Mouse (Mus musculus): Measurements from ENCODE around the gene Rac1. TPM values are rescaled to one million over a fixed set of nuclear protein-coding genes. Genes with fewer than 3 reads are reported as not detected.

Rac1 gene
- polyA plus RNA-seq, 1 experiment from 2014 or later: 431 TPM

DNA sequence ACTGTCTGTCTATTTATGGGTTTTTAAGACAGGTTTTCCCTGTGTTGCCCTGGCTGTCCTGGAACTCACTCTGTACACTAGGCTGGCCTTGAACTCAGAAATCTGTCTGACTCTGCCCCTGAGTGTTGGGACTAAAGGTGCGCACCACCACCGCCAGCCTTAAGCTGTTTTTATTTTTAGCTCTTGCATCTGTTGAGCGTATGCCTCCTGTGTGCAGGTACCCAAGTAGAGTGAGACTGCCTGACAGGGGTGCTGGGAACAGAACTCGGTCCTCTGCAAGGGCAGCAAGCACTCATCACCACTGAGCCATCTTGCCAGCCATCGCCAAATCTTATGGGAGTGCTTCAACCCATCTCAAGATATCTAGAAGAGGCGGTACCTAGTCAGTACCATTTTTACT, 51.8 kb downstream of the Rac1 start:
- Histone ChIP-seq H3K4me1 (peaks cover 8% of the 10 kb centered on the region), H3K4me3 (no peak overlapping the region), H3K27me3 (ENCODE audit: insufficient read depth, poor library complexity, severe bottlenecking) (no peaks in the 10 kb centered on the region), H3K36me3 (peaks cover 81% of the 10 kb centered on the region), H3K27ac (no peak overlapping the region), H3K9me3 (no peaks in the 10 kb centered on the region)
- 92% methylated on average over 6 of the region's 6 CpGs for WGBS
- peak; percentile 42 for DNase-seq (ENCODE audit: low spot score)

DNA sequence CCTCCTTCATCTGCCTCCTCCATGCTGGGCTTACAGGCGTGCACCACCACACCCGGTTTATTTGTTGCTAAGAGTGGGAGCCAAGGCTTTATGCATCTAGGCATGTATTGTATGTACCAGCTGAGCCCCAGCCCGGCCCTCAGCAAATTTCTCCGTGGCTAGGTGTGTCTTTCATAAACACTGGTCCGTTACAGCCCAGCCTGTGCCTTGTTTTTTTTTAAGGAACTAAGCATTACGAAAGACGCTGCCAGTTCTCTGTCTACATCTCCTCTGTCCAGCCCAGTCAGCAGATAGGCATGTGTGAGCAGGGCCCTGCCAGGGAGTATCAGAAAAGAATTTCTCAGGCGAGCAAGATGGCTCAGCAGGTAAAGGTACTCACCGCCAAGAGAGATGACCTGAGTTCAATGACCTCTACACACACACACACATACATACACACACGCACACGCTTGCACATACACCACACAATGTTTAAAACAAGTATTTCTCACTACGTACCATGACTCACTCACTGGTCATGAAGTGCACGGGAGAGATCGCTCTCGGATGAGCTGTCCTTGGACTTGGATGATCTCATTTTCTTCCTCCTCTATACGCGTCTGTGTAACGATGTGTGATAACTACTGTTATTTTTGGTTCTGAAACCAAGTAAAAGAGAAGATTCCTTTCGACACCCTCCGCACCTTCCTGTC, 52.5 kb downstream of the Rac1 start:
- peak; percentile 70 for DNase-seq (ENCODE audit: low spot score)
- Histone ChIP-seq H3K4me1 (peaks cover 11% of the 10 kb centered on the region), H3K9me3 (no peaks in the 10 kb centered on the region), H3K4me3 (no peak overlapping the region), H3K27me3 (ENCODE audit: insufficient read depth, poor library complexity, severe bottlenecking) (no peaks in the 10 kb centered on the region), H3K36me3 (peaks cover 78% of the 10 kb centered on the region), H3K27ac (no peak overlapping the region)
- WGBS: 84% methylated on average over 20 of the region's 20 CpGs

DNA sequence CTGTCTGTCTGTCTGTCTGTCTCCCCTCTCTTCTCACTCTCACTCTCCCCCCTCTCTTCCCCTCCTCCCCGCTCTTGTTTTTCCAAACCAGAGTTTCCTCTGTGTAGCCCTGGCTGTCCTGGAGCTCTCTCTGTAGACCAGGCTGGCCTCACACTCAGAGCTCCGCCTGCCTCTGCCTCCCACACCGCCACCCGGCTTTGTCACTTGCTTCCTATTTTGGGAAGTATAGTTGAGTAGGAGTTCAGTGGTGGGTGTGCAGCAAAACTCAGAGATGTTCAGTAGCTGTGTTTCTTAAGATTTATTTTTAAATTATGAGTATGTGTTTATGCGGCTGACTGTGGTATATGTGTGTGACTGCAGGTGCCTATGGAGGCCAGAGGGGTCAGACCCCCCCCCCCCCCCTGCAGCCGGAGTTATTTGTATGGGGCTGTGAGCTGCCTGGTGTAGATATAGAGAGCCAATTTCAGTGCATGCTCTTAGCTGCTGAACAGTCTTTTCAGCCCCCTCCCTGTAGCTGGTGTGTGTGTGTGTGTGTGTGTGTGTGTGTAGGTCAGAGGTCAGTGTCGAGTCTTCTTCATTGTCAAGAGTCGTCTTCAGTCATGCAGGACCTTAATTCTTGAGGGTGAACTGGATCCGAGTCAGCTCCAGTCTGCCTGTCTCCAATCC, 55.8 kb downstream of the Rac1 start:
- WGBS: 85% methylated on average over 9 of the region's 9 CpGs
- Histone ChIP-seq H3K27ac (peak overlapping the region; percentile 66; the same call in 1 of the 2 replicates), H3K36me3 (peaks cover 71% of the 10 kb centered on the region), H3K4me3 (no peak overlapping the region), H3K9me3 (no peaks in the 10 kb centered on the region), H3K27me3 (ENCODE audit: insufficient read depth, poor library complexity, severe bottlenecking) (no peaks in the 10 kb centered on the region), H3K4me1 (peaks cover 11% of the 10 kb centered on the region)
- peak; percentile 58 for DNase-seq (ENCODE audit: low spot score)

DNA sequence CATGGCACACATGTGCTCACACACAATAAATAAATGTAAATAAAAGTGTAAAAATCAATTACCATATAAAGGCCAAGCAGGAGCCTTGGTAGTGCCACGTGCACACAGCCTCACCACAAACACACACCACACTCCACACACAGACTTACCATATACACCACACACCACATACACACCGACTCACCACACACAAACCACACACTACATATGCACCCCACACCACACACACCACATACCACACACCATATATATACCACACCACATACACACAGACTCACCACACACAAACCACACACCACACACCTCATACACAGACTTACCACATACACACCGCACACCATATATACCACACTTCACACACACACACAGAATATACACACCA, 56.7 kb downstream of the Rac1 start:
- Histone ChIP-seq H3K4me3 (no peak overlapping the region), H3K27ac (peak overlapping the region; percentile 66), H3K9me3 (no peaks in the 10 kb centered on the region), H3K4me1 (peaks cover 11% of the 10 kb centered on the region), H3K27me3 (ENCODE audit: insufficient read depth, poor library complexity, severe bottlenecking) (no peaks in the 10 kb centered on the region), H3K36me3 (peaks cover 66% of the 10 kb centered on the region)
- peak; percentile 71 for DNase-seq (ENCODE audit: low spot score)
- WGBS: 90% methylated on average over 3 of the region's 3 CpGs

DNA sequence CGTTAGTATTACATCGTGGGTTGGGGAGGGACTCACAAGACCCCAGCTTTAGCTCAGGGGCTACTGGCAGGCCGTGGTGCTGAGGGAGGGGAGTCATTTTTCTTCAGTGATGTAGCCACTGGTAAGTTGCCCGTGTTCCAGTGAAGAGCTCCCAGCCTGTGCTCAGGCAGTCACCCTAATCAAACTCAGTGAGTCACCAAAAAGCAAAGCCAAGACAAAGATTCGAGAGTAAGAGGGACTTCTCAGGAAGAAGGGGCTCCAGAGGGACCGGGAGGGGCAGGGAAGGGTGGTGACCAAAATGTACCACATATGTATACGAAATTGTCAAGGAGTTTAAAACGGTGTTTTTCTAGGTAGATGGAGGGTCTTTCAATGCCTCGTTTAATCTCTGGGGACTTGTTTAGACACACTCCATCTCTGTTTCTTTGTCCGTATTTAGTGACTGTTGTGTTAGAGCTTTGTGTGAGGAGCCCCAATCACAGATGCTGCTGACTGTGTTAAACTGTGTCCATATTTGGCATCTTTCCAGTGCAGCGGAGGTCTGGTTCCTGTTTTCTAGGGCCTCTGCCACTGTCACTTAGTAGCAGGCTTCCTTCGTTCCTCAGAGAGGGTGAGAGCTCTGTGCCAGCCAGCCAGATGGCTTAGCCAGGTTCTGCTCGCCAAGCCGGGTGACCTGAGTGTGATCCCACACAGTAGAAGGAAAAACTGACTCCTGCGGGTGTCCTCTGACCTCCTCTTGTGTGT, 57.2 kb downstream of the Rac1 start:
- peak; percentile 77 for DNase-seq (ENCODE audit: low spot score)

DNA sequence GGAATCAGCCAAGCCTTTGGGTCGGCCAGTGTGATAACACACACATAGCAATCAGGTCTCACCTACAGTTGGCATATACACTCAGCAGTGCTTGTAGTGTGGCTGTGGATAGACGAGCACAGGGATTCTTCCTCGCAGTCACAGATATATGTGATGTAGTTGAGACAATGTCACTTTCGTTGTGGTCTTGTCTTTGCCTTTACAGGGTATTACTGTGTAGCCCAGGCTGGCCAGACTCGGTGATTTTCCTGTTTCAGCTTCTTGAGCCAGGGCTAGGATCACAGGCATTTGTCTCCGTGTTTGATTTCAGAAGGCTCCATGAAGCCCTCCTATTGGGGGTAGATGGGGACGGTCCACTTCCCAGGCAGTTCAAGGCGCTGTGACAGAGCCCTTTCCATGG, 58.2 kb downstream of the Rac1 start:
- no peaks in the 10 kb centered on the region for H3K9me3 ChIP-seq
- H3K36me3 ChIP-seq: peaks cover 51% of the 10 kb centered on the region
- H3K4me1 ChIP-seq: peaks cover 20% of the 10 kb centered on the region; the same call in 1 of the 2 replicates
- no peak overlapping the region for H3K4me3 ChIP-seq
- WGBS: 88% methylated on average over 8 of the region's 8 CpGs
- H3K27me3 ChIP-seq (ENCODE audit: insufficient read depth, poor library complexity, severe bottlenecking): no peaks in the 10 kb centered on the region
- peak; percentile 54 for DNase-seq (ENCODE audit: low spot score)
- no peak overlapping the region for H3K27ac ChIP-seq

More for the DNA sequence above, 57.2 kb downstream of the Rac1 start:
- no peaks in the 10 kb centered on the region for H3K9me3 ChIP-seq
- peaks cover 61% of the 10 kb centered on the region for H3K36me3 ChIP-seq
- H3K4me3 ChIP-seq: no peak overlapping the region
- H3K27me3 ChIP-seq (ENCODE audit: insufficient read depth, poor library complexity, severe bottlenecking): no peaks in the 10 kb centered on the region
- peak overlapping the region; percentile 66 for H3K27ac ChIP-seq
- H3K4me1 ChIP-seq: peaks cover 13% of the 10 kb centered on the region
- WGBS: 59% methylated on average over 15 of the region's 15 CpGs

DNA sequence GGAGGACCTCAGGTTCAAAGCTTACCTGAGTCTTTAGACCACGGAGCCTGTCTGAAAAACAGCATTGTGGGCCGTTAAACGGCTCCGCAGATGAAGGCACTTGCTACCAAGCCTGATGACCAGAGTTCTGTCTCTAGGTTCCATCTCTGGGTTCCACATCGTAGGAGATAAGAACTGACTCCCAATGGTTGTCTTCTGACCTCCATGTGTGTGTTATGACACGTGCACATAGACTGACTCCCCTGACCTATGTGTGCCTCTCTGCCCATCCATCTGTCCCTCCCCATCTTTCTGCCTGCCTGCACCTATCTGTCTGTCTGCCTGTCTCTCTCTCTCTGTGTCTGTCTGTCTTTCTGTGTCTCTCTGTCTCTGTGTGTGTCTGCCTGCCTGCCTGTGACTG, 59.9 kb downstream of the Rac1 start:
- 91% methylated on average over 6 of the region's 6 CpGs for WGBS
- no peak overlapping the region for H3K4me3 ChIP-seq
- no peaks in the 10 kb centered on the region for H3K27me3 ChIP-seq (ENCODE audit: insufficient read depth, poor library complexity, severe bottlenecking)
- H3K9me3 ChIP-seq: no peaks in the 10 kb centered on the region
- H3K4me1 ChIP-seq: peaks cover 26% of the 10 kb centered on the region
- peaks cover 34% of the 10 kb centered on the region for H3K36me3 ChIP-seq
- DNase-seq (ENCODE audit: low spot score): peak; percentile 51
- no peak overlapping the region for H3K27ac ChIP-seq

DNA sequence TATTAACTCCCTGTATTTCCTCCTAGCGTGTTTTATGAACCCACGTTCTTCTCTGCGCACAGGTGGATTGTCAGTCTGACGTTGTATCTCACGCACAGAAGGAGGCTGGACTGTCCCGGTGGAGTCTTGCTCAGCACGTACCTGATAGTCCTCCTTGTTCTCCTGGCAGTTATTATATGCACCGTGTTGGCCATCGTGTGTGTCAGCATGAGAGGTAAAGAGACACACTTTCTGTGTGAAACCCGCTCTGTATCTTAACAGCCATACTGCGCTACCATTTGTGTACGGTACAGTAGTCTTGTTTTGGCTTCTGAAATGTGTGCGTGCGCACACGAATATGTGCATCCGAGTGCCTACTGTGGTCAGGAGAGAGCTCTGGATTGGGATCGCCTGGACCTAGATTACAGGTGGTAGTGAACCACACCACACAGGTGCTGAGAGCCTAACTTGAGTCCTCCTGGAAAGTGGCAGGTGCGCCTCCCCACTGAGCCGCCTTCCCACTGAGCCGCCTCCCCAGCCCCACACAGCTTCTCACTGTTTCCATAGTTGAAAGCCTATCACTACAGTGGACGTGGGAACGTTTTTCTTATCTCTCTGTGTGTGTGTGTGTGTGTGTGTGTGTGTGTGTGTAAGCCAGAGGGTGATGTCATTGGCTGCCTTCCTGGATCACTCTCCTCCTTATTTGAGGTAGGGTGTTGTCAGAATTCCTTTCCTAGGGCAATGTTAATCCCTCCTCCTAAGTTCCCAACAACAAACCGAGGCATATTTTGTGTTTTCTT, 60.8 kb downstream of the Rac1 start:
- Histone ChIP-seq H3K4me1 (peaks cover 26% of the 10 kb centered on the region), H3K4me3 (no peak overlapping the region), H3K36me3 (peaks cover 27% of the 10 kb centered on the region), H3K27ac (no peak overlapping the region), H3K27me3 (ENCODE audit: insufficient read depth, poor library complexity, severe bottlenecking) (no peaks in the 10 kb centered on the region), H3K9me3 (no peaks in the 10 kb centered on the region)
- DNase-seq (ENCODE audit: low spot score): peak; percentile 61
- 86% methylated on average over 23 of the region's 23 CpGs for WGBS

DNA sequence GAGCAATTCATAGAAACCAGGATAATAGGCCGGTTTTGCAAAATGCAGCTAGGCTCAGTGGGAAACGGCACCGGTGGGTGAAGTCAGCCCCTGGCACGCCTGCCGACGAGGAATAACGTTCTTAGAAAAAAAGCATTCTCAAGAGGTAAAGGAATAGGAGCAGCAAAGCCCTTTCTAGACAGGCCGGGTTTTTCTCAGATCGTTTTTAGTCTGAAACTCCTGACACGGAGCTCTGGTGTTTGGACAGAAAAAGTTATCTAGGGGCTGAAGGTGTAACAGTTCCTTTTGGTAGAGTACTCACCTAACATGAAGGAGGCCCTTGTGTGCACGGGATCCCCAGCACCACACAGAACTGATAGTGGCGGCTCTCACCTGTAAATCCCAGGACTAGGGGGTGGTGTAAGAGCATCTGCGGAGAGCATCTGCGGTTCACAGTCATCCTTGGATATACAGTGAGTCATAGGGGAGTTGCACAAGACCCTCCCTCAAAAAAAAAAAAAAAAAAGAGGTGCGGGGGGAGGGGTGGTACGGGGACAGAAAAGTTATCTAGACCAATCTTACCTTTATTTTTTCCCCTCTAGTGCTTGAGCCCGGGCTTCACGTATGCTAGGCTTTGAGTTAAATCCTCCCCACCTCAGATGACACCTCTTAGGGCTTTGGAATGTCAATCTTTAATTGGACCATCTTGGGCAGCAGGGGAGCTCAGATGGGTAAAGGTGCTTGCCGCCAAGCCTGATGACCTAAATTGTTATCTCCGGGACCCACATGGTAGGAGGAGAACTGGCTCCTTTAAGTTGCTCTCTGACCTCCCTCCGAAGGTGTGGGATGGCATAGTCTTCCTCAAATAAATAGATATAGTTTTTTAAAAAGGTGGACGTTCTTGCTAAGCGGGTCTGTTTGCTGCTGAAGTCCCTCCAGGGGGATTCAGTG, 62.4 kb downstream of the Rac1 start:
- H3K9me3 ChIP-seq: no peaks in the 10 kb centered on the region
- peaks cover 23% of the 10 kb centered on the region for H3K36me3 ChIP-seq
- peaks cover 15% of the 10 kb centered on the region for H3K4me1 ChIP-seq
- H3K27me3 ChIP-seq (ENCODE audit: insufficient read depth, poor library complexity, severe bottlenecking): no peaks in the 10 kb centered on the region
- peak overlapping the region; percentile 78 for H3K4me3 ChIP-seq
- DNase-seq (ENCODE audit: low spot score): peak; percentile 68
- peak overlapping the region; percentile 85 for H3K27ac ChIP-seq
- 28% methylated on average over 23 of the region's 23 CpGs for WGBS

DNA sequence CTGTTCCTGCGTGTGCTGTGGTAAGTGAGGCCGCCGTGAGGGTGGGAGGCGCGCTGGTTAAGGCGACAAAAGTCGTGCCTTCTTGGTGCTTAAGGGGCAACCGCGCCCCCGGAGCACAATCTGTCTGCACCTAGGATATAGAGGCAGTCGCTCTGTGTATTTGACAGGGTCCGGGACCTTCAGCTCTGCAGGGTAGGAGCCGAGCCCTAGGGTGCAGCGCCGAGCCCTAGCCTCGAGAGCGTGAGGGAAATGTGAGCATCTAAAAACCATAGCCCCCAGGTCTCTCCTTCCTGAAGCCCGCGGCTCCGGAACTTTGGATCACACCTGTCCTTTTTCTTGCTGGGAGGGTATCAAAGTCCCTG, 63.1 kb downstream of the Rac1 start:
- Histone ChIP-seq H3K9me3 (no peaks in the 10 kb centered on the region), H3K27ac (peak overlapping the region; percentile 85), H3K4me3 (peak overlapping the region; percentile 78), H3K4me1 (peaks cover 15% of the 10 kb centered on the region), H3K27me3 (ENCODE audit: insufficient read depth, poor library complexity, severe bottlenecking) (no peaks in the 10 kb centered on the region), H3K36me3 (peaks cover 22% of the 10 kb centered on the region)
- no peak for DNase-seq (ENCODE audit: low spot score)
- WGBS: under 1% methylated on average over 20 of the region's 20 CpGs

DNA sequence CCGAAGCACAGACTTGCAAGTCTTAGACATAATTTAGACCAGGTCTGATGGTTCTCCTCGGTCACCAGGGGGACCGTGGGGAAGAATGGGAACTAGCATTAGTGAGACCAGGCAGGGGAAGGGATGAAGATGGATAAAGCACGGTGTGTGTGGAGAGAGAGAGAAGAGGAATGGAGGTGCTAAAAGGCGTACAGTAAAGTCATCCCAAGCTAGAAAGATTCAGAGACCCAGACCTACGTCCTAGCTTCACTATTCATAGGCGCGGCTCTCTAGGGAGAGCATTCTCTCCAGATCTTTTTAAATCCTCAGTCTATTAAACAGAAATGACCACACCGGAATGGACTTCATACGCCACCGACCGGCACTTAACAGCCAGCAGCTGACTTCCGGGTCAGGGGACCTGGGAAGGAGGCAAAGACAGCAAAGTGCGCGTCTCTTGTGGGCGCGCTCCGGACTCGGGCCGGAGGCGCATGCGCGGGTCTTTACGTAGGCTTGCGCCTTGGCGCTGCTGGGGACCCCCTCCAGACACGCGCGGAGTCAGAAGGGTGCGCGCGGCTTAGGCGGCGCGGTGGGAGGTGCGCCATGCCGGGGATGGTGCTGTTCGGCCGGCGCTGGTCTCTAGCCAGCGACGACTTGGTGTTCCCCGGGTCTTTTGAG, 63.6 kb downstream of the Rac1 start, which contains the start of gene Daglb:
Daglb (plus strand) TSS at position 485 of the 657 bp plus-strand sequence.
- 3% methylated on average over 43 of the region's 43 CpGs for WGBS

More for the DNA sequence above, 63.6 kb downstream of the Rac1 start, which contains the start of gene Daglb:
- H3K36me3 ChIP-seq: peaks cover 19% of the 10 kb centered on the region
- no peaks in the 10 kb centered on the region for H3K27me3 ChIP-seq (ENCODE audit: insufficient read depth, poor library complexity, severe bottlenecking)
- peak within 1 kb of the TSS; percentile 85 for H3K27ac ChIP-seq
- H3K4me1 ChIP-seq: peaks cover 15% of the 10 kb centered on the region
- DNase-seq (ENCODE audit: low spot score): peak; percentile 96
- no peaks in the 10 kb centered on the region for H3K9me3 ChIP-seq
- peak within 1 kb of the TSS; percentile 78 for H3K4me3 ChIP-seq
